Mouse (Mus musculus): ENCODE results near the gene Msi1.

Msi1 gene

GRCm38 (mm10) chr5:115475337-115476106, 46.1 kb downstream of the Msi1 start:
- TF ChIP-seq GATA4 (IDR thresholded peaks at IDR 0.05; ENCODE audit: insufficient replicate concordance, low read length) = no peak

GRCm38 (mm10) chr5:115476107-115476727, 46.8 kb downstream of the Msi1 start:
- TF ChIP-seq GATA4 (IDR thresholded peaks at IDR 0.05; ENCODE audit: insufficient replicate concordance, low read length) = no peak

- no peak for TF ChIP-seq GATA4 (IDR thresholded peaks at IDR 0.05; ENCODE audit: insufficient replicate concordance, low read length)
These were observed 50.2 kb downstream of the Msi1 start for GRCm38 (mm10) chr5:115479561-115479960.

GRCm38 (mm10) chr5:115480101-115480500, 50.7 kb downstream of the Msi1 start:
- no peak for TF ChIP-seq GATA4 (IDR thresholded peaks at IDR 0.05; ENCODE audit: insufficient replicate concordance, low read length)

GRCm38 (mm10) chr5:115482390-115483265, 53.2 kb downstream of the Msi1 start:
- TF ChIP-seq GATA4 (IDR thresholded peaks at IDR 0.05; ENCODE audit: insufficient replicate concordance, low read length) = no peak

- TF ChIP-seq GATA4 (IDR thresholded peaks at IDR 0.05; ENCODE audit: insufficient replicate concordance, low read length) = no peak
These were observed 54.0 kb downstream of the Msi1 start for GRCm38 (mm10) chr5:115483385-115483784.

GRCm38 (mm10) chr5:115483947-115484920, 54.8 kb downstream of the Msi1 start, which contains the start of gene Sirt4:
TSS of gene Sirt4 (minus strand) at chr5:115484725.
- TF ChIP-seq GATA4 (IDR thresholded peaks at IDR 0.05; ENCODE audit: insufficient replicate concordance, low read length) = peak; percentile 35; the same call in 1 of the 2 replicates

GRCm38 (mm10) chr5:115484996-115485395, 55.6 kb downstream of the Msi1 start:
- no peak for TF ChIP-seq GATA4 (IDR thresholded peaks at IDR 0.05; ENCODE audit: insufficient replicate concordance, low read length)

- TF ChIP-seq GATA4 (IDR thresholded peaks at IDR 0.05; ENCODE audit: insufficient replicate concordance, low read length) = no peak
These were observed 56.2 kb downstream of the Msi1 start for GRCm38 (mm10) chr5:115485489-115486205.

- TF ChIP-seq GATA4 (IDR thresholded peaks at IDR 0.05; ENCODE audit: insufficient replicate concordance, low read length) = no peak
These were observed 57.3 kb downstream of the Msi1 start for GRCm38 (mm10) chr5:115486726-115487125.

GRCm38 (mm10) chr5:115487353-115487752, 58.0 kb downstream of the Msi1 start:
- TF ChIP-seq GATA4 (IDR thresholded peaks at IDR 0.05; ENCODE audit: insufficient replicate concordance, low read length) = no peak

GRCm38 (mm10) chr5:115487942-115488580, 58.7 kb downstream of the Msi1 start:
- TF ChIP-seq GATA4 (IDR thresholded peaks at IDR 0.05; ENCODE audit: insufficient replicate concordance, low read length) = no peak
